Mouse (Mus musculus) ES-CJ7 (cell line): ENCODE measurements around the gene Cry2.
"Not testable (repeated sequence)": the region's sequence is repeated elsewhere in the genome, so short reads cannot be mapped to it uniquely, and the experiment has no call there.

Experiments used
- DNase-seq: peaks from one replicate; pipeline ENCODE4 v3.0.0; 2011; ENCODE audit warnings: low read depth, low spot score

Gene Cry2

GRCm38 (mm10) chr2:92422388-92423135, 11.3 kb downstream of the Cry2 start:
- DNase-seq, result no peak

DNA sequence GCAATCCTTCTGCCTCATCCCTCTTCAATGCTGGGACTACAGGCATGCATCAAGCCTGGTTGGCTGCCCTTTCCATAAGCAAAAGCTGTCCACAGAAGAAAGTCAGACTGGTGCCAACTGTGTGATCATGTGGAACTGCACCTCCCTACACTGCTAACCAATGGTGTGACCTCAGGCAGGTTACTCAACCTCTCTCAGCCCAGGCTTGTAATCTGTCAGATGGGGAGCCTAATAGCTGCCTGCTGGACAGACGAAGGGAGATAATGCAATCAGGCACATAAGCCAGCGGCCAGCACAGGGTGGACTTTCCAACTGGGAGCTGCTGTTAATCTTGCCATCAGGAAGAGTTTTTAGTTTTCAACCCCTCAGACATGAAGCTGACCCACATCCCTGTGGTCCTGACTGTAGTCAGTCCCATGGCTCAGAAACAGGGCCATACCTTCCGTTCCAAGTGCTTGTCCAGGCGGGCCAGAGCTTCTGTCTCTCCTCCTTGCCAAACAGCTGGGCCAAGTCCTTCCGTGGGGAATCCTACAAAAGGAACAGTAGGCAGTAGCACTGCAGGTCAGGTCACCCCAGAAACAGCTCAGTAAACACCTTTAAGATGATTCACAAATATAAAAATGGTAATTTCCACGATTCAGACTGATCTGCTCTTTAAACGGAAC, 12.0 kb downstream of the Cry2 start:
- no peak for DNase-seq

GRCm38 (mm10) chr2:92411705-92412104, 22.1 kb downstream of the Cry2 start:
- no peak for DNase-seq

DNA sequence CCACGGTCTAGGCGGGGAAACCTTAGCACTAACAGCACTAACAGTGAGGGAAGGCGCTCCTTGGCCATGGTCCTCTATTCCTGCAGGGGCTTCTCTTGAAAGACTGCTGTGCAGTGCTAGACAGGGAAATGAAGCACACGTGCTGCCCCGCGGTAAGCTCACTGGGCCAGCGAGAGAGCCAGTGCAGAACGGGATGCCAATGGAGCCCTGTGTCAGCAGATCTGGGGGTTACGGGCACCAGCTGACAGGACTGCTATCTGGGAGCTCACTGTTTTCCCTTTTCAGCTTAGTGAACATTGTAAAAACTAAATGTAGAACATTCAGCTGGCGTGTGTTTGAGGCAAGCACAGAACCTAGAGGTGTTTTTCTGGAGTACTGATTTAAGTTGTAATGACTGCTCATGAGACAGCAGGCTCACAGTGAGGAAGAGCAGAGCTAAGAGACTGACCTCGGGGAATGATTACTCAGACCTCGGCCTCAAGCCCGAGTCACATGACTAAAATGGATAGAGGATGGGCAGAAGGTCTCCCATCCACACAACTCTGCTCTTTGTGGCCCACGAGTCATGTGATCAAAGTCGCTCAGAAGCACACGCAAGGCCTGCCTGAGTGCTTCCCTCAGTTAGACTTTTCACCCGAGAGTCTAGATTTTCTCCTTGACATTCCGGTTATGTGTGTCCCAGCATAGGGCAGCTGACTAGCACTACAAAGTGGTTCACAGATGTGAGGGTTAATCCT, 25.4 kb downstream of the Cry2 start:
- no peak for DNase-seq

- no peak for DNase-seq
These were observed 28.2 kb downstream of the Cry2 start for GRCm38 (mm10) chr2:92405687-92406086.

DNA sequence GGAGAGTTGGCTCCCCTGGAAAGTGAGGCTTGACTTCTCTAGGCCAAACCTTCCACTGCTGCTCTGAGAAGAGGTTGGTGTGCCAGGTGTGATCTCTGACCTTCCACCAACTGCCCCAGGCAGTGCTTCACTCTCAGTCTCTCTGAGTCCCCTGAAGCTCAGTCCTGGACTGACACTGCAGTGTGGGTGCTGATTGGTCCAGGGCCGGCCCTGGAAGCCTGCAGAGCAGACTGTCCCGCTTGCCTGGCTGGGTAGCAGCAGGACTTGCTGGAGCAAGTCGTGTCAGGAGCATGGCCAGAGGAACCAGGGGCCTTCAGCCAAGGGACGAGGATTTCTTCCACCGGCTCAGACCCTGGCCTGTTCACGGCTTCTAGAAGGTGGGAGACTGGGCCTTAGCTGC, 29.1 kb downstream of the Cry2 start:
- no peak for DNase-seq

- no peak for DNase-seq
These were observed 30.0 kb downstream of the Cry2 start for GRCm38 (mm10) chr2:92403776-92404319.

DNA sequence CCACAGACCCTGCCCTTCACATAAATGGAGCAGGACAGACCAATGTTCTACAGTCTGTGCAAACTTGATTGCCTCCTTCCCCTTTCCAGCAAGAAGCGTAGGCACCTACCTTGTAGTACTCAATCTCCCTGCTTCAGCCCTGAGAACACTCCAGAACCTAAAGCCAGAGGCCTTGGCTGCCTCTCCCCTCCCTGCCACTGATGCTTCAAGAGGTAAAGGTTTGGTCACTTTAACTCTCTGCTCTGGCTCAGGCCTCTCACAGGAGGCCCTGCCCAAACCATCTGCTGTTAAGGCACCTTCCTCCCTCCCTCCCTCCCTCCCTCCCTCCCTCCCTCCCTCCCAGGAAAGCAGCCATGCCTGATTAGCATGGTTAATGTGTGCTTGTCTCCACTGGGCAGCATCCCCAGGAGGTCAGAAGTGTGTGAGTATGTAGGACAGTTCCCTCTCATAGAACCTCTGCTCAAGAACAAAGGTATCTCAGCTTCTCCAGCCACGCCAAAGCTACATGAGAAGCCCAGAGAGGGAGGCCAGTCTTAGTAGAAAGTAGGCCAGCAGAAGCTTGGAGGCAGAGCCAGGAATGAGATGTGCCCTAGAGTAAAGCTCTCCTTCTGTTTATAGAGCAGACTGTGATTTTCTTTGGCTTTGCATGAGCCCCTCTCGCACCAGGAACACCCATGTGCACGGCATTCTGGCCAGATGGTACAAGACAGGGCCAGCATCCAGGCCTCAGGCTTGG, 31.1 kb downstream of the Cry2 start:
- DNase-seq, result no peak

DNA sequence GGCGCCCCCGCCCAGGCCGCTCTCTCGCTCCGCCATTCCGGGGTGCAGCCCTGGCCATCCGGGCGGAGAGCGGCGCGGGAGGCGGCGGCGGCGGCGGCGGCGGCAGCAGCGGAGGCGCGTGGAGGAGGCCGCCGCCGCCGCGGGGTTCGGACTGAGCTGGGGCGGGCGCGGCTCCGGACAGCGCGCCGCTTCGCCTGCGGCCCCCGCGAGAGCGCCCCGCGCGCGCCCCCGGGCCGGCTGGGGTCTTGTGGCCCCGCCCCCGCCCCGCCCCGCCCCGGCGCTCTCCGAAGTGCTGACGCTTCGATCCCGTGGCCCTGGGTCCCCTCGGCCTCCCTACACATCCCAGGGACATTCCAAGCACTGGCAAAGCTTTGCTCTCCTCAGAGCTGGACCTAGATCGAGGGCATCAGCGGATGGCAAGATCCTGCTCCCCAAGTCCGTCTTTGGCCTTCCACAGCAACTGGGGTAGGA, 32.7 kb downstream of the Cry2 start, which contains the start of gene Mapk8ip1:
Gene Mapk8ip1, minus strand, starts transcription at position 173 of the 471 bp plus-strand sequence.
- DNase-seq, result peak; percentile 28

- DNase-seq, result no peak
These were observed 33.2 kb downstream of the Cry2 start for GRCm38 (mm10) chr2:92400682-92401081.

DNA sequence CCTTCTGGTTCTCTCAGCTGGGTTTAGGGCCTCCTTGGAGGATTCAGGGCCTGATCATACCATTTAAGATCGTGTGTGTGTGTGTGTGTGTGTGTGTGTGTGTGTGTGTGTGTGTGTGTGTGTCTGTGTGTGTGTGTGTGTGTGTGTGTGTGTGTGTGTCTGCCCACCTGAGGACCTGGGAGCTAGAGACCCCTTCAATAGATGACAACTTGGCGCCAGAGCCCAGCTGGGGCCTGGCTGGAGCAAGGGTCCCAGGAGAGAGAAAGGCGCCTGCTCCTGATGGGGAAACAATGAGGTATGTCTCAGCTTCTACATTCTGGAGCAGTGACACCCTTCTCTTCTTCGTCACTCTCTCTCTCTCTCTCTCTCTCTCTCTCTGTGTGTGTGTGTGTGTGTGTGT, 34.0 kb downstream of the Cry2 start:
- DNase-seq, result not testable (repeated sequence)

GRCm38 (mm10) chr2:92397436-92397835, 36.4 kb downstream of the Cry2 start:
- DNase-seq, result no peak

DNA sequence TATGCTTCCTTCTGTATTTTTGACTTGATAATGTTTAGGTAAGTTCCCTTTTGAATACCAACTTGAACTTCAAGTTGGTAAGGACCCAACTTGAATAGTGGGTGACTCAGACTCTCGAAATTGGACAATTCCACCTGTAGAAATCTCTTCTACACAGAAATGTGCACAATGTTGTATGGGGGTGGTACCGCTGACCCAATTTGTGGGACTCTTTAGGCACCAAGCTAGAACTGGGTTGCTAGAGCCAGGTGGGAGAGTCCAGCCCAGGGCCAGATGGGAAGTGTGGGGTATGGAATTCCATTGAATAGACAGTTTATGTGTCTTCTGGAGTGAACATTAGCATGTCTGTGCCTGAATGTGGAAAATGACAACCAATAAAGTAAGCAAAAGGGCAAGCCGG, 38.3 kb downstream of the Cry2 start:
- DNase-seq, result no peak

- DNase-seq, result peak; percentile 71
These were observed 41.3 kb downstream of the Cry2 start for GRCm38 (mm10) chr2:92392318-92393264.

DNA sequence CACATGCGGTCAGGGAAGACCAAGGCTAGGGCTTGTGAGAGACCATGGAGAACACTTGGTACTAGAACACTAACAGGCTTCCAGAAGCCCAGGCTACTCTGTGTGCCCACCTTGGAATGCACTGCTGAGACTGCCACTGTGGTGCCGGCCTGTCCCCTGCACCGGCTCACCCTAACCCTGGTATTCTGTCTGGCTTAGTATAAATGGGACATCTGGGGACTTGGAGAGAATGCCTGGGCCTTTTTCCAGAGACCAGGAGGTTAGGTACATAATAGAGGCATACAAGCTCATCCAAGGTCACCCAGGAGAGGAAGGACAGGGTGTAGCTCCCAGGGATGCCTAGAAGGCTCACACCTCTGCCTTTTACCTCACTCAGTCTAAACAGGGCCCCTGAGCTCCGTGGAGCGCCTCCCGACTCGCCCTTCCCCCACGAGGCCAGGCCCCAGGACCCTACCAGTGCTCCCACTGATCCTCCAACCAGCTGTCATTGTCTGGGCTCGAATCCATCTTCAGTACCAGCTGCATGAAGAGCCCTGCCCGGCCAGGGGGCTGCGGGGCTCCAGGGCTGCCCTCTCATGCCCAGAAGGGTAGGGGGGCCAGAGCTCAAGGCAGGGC, 42.0 kb downstream of the Cry2 start:
- DNase-seq, result peak; percentile 53

DNA sequence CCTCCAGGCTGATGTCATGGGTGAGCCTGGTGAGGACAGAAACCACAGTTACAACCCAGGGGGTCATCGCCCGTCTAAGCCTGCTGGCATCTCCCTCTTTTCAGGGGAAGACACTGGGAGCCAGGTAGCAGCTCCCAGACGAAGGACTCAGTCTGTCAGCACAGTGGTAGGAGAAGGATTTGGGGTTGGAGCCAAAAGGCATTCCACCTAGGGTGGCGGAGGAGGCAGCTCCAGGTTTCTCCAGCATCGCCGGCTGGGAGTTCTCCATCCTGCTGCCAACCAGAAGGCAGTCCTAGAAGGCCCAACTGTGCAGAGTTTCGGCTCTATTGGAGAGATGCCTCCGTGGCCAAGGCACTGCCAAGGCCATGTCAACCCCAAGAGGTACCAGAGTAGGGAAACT, 42.7 kb downstream of the Cry2 start:
- DNase-seq, result no peak

GRCm38 (mm10) chr2:92390206-92390930, 43.5 kb downstream of the Cry2 start:
- no peak for DNase-seq

GRCm38 (mm10) chr2:92389645-92390044, 44.2 kb downstream of the Cry2 start:
- DNase-seq, result no peak
